Mouse (Mus musculus) kidney, postnatal 4 days (tissue): ENCODE measurements around the gene Cdx2.
A peak's percentile ranks its signal among the peaks of the same experiment; 100 is the strongest.

Experiments
- DNase-seq, 2 experiments: peaks; one replicate each; pipeline ENCODE4 v3.0.0; 2021; ENCODE audit warnings: mixed read lengths in 2 of 2

The Cdx2 gene

GRCm38 (mm10) chr5:147291764-147292505 is 15.1 kb downstream of the Cdx2 start:
- DNase-seq: no peak

- DNase-seq: no peak
Measured at GRCm38 (mm10) chr5:147284365-147284764, 22.7 kb downstream of the Cdx2 start.

- no peak for DNase-seq
Measured at GRCm38 (mm10) chr5:147277547-147277925, 29.5 kb downstream of the Cdx2 start.

GRCm38 (mm10) chr5:147276701-147277546 is 30.1 kb downstream of the Cdx2 start:
- DNase-seq: no peak

GRCm38 (mm10) chr5:147275761-147276160 is 31.3 kb downstream of the Cdx2 start:
- DNase-seq: no peak

- DNase-seq: peak; percentile 17 to 41
Measured at GRCm38 (mm10) chr5:147274174-147275141, 32.6 kb downstream of the Cdx2 start.

GRCm38 (mm10) chr5:147272808-147273345 is 34.2 kb downstream of the Cdx2 start:
- no peak for DNase-seq

- DNase-seq: no peak
Measured at GRCm38 (mm10) chr5:147272046-147272807, 34.8 kb downstream of the Cdx2 start.

- DNase-seq: no peak
Measured at GRCm38 (mm10) chr5:147270673-147271655, 36.1 kb downstream of the Cdx2 start.

GRCm38 (mm10) chr5:147269926-147270672 is 37.0 kb downstream of the Cdx2 start, which contains the start of gene Pdx1:
Pdx1 (plus strand) TSS chr5:147269959.
- peak; percentile 26 to 44 for DNase-seq

GRCm38 (mm10) chr5:147269371-147269770 is 37.7 kb downstream of the Cdx2 start:
- DNase-seq: no peak

- DNase-seq: no peak
Measured at GRCm38 (mm10) chr5:147268728-147269127, 38.3 kb downstream of the Cdx2 start.

- no peak for DNase-seq
Measured at GRCm38 (mm10) chr5:147267434-147267833, 39.6 kb downstream of the Cdx2 start.

- no peak for DNase-seq
Measured at GRCm38 (mm10) chr5:147263945-147264344, 43.1 kb downstream of the Cdx2 start.

- no peak for DNase-seq
Measured at GRCm38 (mm10) chr5:147261899-147262541, 45.0 kb downstream of the Cdx2 start.

- DNase-seq: no peak
Measured at GRCm38 (mm10) chr5:147260778-147261177, 46.3 kb downstream of the Cdx2 start.

- no peak for DNase-seq
Measured at GRCm38 (mm10) chr5:147260189-147260588, 46.9 kb downstream of the Cdx2 start.
